Mouse (Mus musculus) layer of hippocampus, adult 9-10 months (tissue): ENCODE measurements around the gene Ercc5.

ENCODE experiments used
- DNase-seq: peaks from one replicate; pipeline ENCODE4 v3.0.0; 2022; ENCODE audit warnings: low spot score

Ercc5 gene

DNA sequence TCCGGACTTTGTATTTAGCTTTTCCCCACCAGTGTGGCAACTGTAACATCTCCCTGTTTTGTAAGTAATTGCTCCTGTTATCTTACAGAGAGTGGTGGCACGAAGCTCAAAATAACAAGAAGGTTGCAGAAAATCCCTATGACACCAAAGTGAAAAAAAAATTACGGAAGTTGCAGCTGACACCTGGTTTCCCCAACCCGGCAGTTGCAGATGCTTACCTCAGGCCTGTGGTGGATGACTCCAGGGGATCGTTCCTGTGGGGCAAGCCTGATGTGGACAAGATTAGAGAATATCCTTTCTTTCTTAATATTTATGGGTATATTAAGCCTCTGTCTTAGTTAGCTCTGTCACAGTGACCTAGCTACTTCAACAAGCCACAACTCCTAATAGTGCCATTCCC, 30.5 kb downstream of the Ercc5 start:
- no peak for DNase-seq

DNA sequence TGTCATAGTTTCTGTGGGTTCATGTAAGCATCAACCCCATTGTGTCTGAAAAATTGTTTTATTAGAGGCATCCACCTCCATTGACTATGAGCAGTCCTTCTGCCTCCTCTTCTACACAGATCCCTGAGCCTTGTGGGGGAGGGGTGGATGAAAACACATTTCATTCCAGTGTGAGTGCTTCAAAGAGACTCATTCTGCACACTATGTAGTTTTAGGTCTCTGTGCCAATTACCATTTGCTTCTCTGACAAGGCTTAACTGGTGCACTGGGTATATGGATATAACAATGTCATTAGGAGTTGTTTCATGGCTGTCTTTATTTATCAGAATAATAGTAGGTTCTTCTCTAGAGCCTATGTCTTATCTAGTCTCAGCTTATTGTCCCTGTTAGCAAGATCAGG, 38.9 kb downstream of the Ercc5 start:
- DNase-seq = no peak

DNA sequence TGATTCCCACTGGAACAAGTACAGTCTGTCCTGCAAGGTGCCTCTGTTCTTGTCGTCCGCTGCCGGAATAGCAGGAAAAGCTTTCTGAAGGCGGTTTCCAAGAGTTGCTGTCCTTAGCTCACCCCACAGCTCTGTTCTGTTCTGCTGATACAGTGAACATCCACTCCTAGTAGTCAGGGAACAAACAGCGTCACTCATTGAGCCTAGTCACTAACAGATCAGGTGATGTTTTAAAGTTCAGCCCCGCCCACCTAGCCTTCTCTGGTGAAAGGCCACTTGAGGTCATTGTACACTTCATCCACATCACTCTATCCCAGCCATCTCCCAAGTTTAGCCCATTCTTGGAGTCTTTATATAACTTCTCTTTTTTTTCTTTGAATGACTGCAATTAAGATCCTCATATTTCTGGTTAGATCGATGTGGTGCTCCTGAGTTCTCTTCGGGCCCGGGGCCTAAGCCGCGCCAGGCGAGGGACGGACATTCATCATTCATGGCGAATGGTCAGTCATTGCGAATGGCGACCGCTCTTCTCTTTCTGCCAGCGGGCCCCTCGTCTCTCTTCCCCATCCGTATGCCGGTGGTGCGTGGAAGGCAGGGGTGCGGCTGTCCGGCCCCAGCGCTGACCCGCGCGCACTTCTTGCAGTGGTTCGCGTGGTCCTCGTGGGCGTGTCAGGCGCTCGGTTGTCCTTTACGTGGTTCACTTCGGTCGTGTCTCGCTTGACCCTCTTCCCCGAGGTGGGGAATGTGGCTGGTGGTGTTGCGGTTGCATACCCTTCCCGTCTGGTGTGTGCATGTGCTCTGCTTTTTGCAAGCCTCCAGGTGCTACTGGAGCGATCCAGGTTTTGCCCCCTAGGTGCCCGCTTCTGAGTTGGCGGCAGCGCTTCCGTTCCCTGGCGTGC, 51.0 kb downstream of the Ercc5 start:
- no peak for DNase-seq

DNA sequence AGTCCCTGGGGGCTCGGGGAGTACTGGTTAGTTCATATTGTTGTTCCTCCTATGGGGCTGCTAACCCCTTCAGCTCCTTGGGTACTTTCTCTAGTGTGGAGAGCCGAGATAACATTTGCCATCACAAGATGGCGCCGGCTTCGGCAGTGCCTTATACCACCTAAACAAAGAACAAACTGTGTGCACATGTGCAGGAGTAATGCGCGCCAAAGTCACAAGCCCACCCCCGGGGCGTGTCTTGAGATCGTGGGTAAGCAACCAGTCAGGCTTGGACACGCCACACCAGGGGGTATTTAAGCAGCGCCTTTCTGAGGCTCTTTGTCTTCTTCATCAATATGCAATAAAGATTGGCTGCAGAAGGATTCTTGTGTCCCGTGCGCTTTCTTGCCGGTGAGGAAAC, 55.3 kb downstream of the Ercc5 start:
- DNase-seq = no peak

DNA sequence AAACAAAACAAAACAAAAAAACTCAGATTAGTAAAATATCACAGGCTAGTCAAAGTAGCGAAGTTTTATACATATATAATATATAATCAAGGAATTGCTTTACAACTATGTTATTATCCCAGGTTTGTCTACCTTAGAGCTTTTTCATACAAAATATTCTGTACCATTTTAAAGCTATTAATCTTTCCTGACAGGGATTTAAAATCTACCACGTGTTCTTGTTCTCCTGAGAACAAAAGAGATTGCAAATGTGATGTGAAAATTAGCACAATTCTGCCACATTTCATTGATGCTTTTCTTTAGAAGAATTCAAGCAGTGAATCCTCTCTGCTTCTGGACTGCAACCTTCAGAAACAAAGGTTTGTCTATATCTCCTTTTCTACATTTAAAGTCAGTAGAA, 66.9 kb downstream of the Ercc5 start:
- DNase-seq = no peak

DNA sequence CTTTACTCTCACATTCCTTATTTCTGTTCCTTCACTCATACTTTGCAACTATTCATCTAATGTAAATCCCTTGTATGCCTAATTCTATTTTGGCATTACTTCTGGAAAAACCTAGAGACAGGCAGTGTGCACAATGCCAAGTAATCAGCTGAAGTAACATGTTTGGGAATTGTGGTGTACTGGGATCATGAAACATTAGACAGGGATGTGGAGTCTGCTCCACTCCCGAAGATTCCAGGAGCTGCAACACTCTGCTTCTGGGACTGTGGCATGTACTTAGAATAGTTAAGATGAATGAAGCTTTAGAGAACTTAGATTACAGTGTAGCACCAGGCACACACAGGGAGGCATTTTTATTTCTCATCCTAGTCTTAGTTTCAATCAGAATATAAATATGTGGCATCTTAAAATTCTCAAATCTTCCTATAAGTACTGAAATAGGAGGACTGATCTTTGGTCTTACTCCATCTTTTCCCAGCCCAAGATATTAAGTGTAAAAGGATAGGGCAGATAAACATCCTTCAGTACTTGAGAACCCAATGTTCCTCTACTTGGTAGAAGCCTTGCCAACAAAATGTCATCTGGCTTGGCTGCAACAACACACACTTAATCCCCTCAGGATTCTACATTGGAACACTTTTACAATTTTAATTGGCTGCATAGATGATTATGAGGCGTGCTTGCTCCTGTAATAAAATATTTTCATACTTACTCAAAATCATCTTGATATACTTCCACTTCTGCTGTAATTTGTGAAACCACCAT, 69.0 kb downstream of the Ercc5 start:
- no peak for DNase-seq

DNA sequence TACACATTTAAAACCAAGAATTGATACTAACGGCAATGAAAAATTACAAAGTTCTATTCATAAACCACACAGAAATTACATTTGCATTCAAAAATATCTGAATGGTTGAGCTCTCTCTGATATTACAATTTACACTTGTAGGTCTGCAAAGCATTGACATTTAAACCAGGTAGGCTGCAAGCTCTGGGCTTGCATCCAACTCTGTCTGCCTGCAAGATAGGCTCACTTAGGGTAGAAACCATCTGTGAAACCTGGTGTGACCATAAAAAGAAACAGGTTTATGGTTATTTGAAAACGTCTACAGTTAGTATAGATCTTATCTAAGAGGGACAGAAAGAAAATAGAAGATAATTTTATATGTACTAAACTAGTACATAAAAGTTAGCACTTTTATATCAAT, 69.6 kb downstream of the Ercc5 start:
- DNase-seq = no peak

DNA sequence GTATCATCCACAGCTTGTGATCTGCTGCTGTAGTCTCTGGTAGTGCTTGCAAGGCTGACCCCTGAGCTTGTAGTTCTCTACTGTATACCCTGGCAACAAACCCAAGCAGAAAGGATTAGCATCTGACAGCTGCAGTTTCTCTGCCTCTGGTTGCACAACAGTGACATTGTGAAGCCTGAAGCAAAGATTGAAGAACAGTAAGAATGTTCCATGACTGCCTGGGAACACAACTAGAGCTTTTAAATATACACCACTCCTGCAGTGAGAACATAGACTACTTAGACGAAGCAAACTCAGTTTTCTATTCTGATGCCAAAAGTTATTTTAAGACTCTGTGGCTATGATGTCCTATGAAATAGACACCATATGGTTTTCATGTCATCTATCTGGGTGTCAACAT, 71.3 kb downstream of the Ercc5 start, which contains the start of gene Mettl21e:
Gene Mettl21e, minus strand, starts transcription at position 86 of the 400 bp plus-strand sequence.
- no peak for DNase-seq

DNA sequence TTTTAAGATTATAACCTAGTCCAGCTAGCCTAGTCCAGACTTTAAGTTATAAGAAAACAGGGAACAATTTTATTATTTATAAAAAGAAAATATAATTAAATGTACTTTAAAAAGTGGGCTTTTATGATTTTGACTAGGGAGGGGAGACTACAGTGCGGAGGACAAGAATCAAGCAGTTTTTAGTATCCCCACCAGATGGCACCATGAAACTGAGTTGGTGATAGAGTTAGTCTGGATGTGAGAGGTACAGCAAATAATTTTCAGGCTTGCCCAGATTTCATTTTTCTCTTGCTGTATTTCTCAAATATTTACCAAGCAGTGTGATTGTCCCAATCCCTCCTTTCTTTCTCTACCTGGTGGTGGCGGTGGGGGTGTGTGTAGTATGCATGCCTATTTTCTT, 81.5 kb downstream of the Ercc5 start:
- peak; percentile 43 for DNase-seq
